8 mouse cellular contexts compared by ENCODE assay signal in the genomic region with DNA sequence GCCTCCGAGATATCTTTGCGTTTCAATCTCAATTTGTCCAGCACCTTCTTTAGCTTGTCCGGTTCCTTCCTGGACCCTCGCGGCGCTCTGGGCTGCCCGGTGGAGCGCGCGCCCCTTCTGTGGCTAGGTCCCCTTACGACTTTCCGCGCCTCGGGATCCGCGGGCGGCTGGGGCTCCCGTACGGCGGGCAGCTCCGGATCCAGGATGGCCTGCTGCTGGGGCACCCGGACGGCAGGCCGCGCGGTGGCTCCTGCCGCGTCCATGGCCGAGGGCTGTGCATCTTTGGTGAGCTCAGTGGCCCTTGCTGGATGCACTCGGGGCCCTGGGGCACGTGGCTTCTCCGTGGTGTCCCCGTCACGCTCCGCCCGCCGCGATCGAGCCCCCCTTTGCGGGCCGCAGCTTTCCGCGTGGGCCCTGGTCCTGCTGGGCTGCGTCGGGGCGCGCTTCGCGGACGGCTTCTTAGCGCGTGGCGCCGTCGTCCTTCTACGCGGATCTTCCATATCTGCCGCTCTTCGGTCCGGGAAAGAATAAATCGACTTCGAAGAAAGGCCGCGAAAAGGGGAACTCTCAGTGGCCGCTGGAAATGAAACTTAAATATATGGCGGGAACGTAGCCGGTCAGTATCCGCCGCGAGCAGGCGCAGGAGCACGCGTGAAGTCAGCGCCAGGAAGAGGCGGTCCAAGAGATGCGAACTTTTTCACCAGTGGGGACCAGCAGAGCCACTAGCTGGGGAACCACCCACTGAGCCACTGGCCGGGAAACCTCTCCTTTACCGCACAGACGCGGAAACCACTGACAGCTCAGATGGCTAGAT. TPM values are rescaled to one million over a fixed set of nuclear protein-coding genes. Genes with fewer than 3 reads are reported as not detected.
A peak's percentile ranks its signal among the peaks of the same experiment; 100 is the strongest.
DNase-seq lines count a peak whose midpoint lies in the region; ATAC-seq and TF ChIP-seq lines count a peak whose summit lies in the region.

TSS of gene Cgas (minus strand) at position 659 of the 814 bp plus-strand sequence.

- H3K36me3 ChIP-seq in hindbrain, postnatal 0 days (ENCODE audit: insufficient read depth, low read length): no peaks in the 10 kb centered on the region
- no peaks in the 10 kb centered on the region for H3K36me3 ChIP-seq in limb, embryonic 12.5 days
- no peaks in the 10 kb centered on the region for H3K36me3 ChIP-seq in midbrain, embryonic 12.5 days

- under 1% methylated on average over 81 of the region's 81 CpGs for WGBS in hindbrain, postnatal 0 days
- under 1% methylated on average over 80 of the region's 81 CpGs for WGBS in limb, embryonic 12.5 days
- under 1% methylated on average over 81 of the region's 81 CpGs for WGBS in midbrain, embryonic 12.5 days

- no peak for TF ChIP-seq CTCF in hindbrain, postnatal 0 days (IDR thresholded peaks at IDR 0.05; ENCODE audit: low read depth)

- H3K4me1 ChIP-seq in brown adipose tissue, adult 24 weeks (ENCODE audit: control insufficient read depth, insufficient read depth, insufficient read length, low read length): peaks cover 5% of the 10 kb centered on the region
- H3K4me1 ChIP-seq in hindbrain, postnatal 0 days (ENCODE audit: insufficient read depth, low read length): peaks cover 3% of the 10 kb centered on the region; the same call in 1 of the 2 replicates
- H3K4me1 ChIP-seq in limb, embryonic 12.5 days (replicated peaks): peaks cover 7% of the 10 kb centered on the region; the same call in 1 of the 2 replicates
- H3K4me1 ChIP-seq in midbrain, embryonic 12.5 days: peaks cover 8% of the 10 kb centered on the region; the same call in 1 of the 2 replicates

- no peak within 1 kb of the TSS for H3K27ac ChIP-seq in brown adipose tissue, adult 24 weeks (replicated peaks; ENCODE audit: low read depth, low read length)
- no peak within 1 kb of the TSS for H3K27ac ChIP-seq in hindbrain, postnatal 0 days
- no peak within 1 kb of the TSS for H3K27ac ChIP-seq in limb, embryonic 12.5 days
- no peak within 1 kb of the TSS for H3K27ac ChIP-seq in midbrain, embryonic 12.5 days (replicated peaks)

- peak within 1 kb of the TSS; percentile 68 for H3K4me2 ChIP-seq in hindbrain, postnatal 0 days (ENCODE audit: low read depth, low read length)
- H3K4me2 ChIP-seq in limb, embryonic 12.5 days: peak within 1 kb of the TSS; percentile 79
- peak within 1 kb of the TSS; percentile 53 for H3K4me2 ChIP-seq in midbrain, embryonic 12.5 days (replicated peaks)

- peak; percentile 70; the same call in 1 of the 2 replicates for ATAC-seq in hindbrain, postnatal 0 days
- peak; percentile 39; the same call in 1 of the 2 replicates for ATAC-seq in limb, embryonic 12.5 days (ENCODE audit: insufficient number of reproducible peaks, insufficient read depth, low FRiP score, low TSS enrichment, low read depth)
- peak; percentile 65 for ATAC-seq in midbrain, embryonic 12.5 days (ENCODE audit: low FRiP score, low read depth)

- H3K4me3 ChIP-seq in brown adipose tissue, adult 24 weeks (ENCODE audit: insufficient read depth, low read depth, low read length): peak within 1 kb of the TSS; percentile 59
- peak within 1 kb of the TSS; percentile 43 for H3K4me3 ChIP-seq in hindbrain, postnatal 0 days (ENCODE audit: low read length)
- H3K4me3 ChIP-seq in limb, embryonic 12.5 days (replicated peaks): peak within 1 kb of the TSS; percentile 49
- peak within 1 kb of the TSS; percentile 36 for H3K4me3 ChIP-seq in midbrain, embryonic 12.5 days

- no peaks in the 10 kb centered on the region for H3K9me3 ChIP-seq in hindbrain, postnatal 0 days (ENCODE audit: low read length)
- no peaks in the 10 kb centered on the region for H3K9me3 ChIP-seq in limb, embryonic 12.5 days
- no peaks in the 10 kb centered on the region for H3K9me3 ChIP-seq in midbrain, embryonic 12.5 days

- peak within 1 kb of the TSS; percentile 35 for H3K9ac ChIP-seq in hindbrain, postnatal 0 days (replicated peaks; ENCODE audit: low read length)
- H3K9ac ChIP-seq in limb, embryonic 12.5 days (replicated peaks): peak within 1 kb of the TSS; percentile 58
- H3K9ac ChIP-seq in midbrain, embryonic 12.5 days (replicated peaks): no peak within 1 kb of the TSS

- peaks cover 52% of the 10 kb centered on the region for H3K27me3 ChIP-seq in hindbrain, postnatal 0 days (ENCODE audit: insufficient read depth, low read length)
- peaks cover 69% of the 10 kb centered on the region for H3K27me3 ChIP-seq in limb, embryonic 12.5 days
- peaks cover 70% of the 10 kb centered on the region for H3K27me3 ChIP-seq in midbrain, embryonic 12.5 days

- DNase-seq in MN1 (ENCODE audit: low spot score): peak; percentile 31
- DNase-seq in gastrocnemius, postnatal 10 days: peak; percentile 53
- DNase-seq in hindbrain, postnatal 0 days (ENCODE audit: low spot score): peak; percentile 62
- peak; percentile 22 for DNase-seq in spleen, adult 12 weeks (ENCODE audit: low spot score)
- no peak for DNase-seq in cerebellum, postnatal 25 days

RNA-seq across cellular contexts. Expression of gene Cgas, which starts in this region (rescaled TPM):
- polyA plus RNA-seq in brown adipose tissue, adult 24 weeks (2012; ENCODE audit: insufficient read depth, insufficient read length, missing spikeins): 0.32 and 0.67 TPM in 2 replicates
- 1 to 10 TPM in 1 of 2 experiments, under 1 TPM in 1; 0.96 to 1.2 TPM for total RNA-seq in gastrocnemius, postnatal 10 days (2021)
- total RNA-seq in hindbrain, postnatal 0 days (2014; rRNA removed): 0.61 and 0.63 TPM in 2 replicates
- polyA plus RNA-seq in hindbrain, postnatal 0 days (2015; fragmentation: Nextera tagmentation; extraction: Ambion mirVana): 0.71 and 0.88 TPM in 2 replicates
- polyA plus RNA-seq in limb, embryonic 12.5 days (2016; fragmentation: Nextera tagmentation; extraction: Ambion mirVana): 1.7 TPM in 2 replicates
- 0.39 and 0.77 TPM in 2 replicates for polyA plus RNA-seq in midbrain, embryonic 12.5 days (2016; fragmentation: Nextera tagmentation; extraction: Ambion mirVana)

Comparison
In these comparisons a context has a peak if more than half of its experiments do, and no peak if none do; other contexts are left out.
1. Peak in DNase-seq, ATAC-seq, H3K4me3 ChIP-seq, H3K9ac ChIP-seq and H3K4me2 ChIP-seq in hindbrain, postnatal 0 days; RNA of the gene not detected or under 1 TPM.
2. Peak in ATAC-seq, H3K4me3 ChIP-seq and H3K4me2 ChIP-seq in midbrain, embryonic 12.5 days; RNA of the gene not detected or under 1 TPM.
3. DNase-seq: peak in MN1 (single experiment), gastrocnemius, postnatal 10 days (single experiment) and spleen, adult 12 weeks (single experiment); none in cerebellum, postnatal 25 days (0 of 2).
4. Peak in every context shown above with its lines, with median percentiles within 50 percentile points of each other: H3K4me3 ChIP-seq, ATAC-seq and H3K4me2 ChIP-seq.